Mouse (Mus musculus): ENCODE data around the gene Galnt18. TPM values are rescaled to one million over a fixed set of nuclear protein-coding genes. Genes with fewer than 3 reads are reported as not detected.
A peak's percentile ranks its signal among the peaks of the same experiment; 100 is the strongest.

Gene Galnt18
- polyA plus RNA-seq, 1 experiment from 2014 or later: 35.6 TPM

DNA sequence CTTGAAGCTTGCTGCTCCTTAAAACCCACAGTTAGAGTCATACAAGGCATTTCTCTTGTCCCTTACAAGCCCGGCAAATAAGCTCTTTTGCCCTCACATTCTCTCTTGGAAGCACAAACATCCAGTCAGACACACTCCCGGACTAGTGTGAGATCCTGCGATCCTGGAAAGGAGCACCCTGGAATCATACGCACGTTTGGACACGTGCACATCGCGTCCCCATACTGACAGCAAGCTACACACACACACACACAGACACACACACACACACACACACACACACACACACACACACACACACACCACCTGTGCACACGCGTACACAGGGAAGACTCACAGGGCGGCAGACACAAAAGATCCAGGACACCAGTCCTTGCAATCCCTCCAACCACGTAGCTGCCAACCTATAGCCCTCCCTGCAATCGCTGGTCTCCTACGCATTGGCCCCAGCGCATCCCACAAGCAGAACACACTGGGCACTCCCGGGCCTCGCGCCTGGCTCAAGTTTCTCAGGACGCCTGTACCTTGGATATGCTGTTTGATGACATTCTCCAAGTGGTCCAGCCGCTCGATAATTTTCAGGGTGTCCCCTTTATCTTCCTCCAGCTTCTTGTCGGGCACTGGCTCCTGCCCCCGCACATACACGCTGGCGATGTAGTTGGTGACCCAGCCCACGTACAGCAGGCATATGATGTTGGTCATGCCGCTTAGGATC, 831 bp downstream of the Galnt18 start:
- peak overlapping the region; percentile 82 for H3K9ac ChIP-seq (ENCODE audit: low read length)
- no peaks in the 10 kb centered on the region for H3K9me3 ChIP-seq (replicated peaks; ENCODE audit: control insufficient read depth, low read length)
- 14% methylated on average over 27 of the region's 27 CpGs for WGBS
- H3K27me3 ChIP-seq (ENCODE audit: control insufficient read depth, insufficient read depth, low read length): no peaks in the 10 kb centered on the region
- ATAC-seq (ENCODE audit: insufficient read depth, low FRiP score): no peak
- H3K27ac ChIP-seq (ENCODE audit: low read length): peak overlapping the region; percentile 51
- H3K4me2 ChIP-seq (ENCODE audit: low read depth, low read length): peak overlapping the region; percentile 94
- H3K4me3 ChIP-seq (replicated peaks; ENCODE audit: low read length): peak overlapping the region; percentile 70
- H3K36me3 ChIP-seq (ENCODE audit: control insufficient read depth, insufficient read depth, low read length): no peaks in the 10 kb centered on the region
- peaks cover 3% of the 10 kb centered on the region; the same call in 1 of the 2 replicates for H3K4me1 ChIP-seq (ENCODE audit: control insufficient read depth, insufficient read depth, low read length)

DNA sequence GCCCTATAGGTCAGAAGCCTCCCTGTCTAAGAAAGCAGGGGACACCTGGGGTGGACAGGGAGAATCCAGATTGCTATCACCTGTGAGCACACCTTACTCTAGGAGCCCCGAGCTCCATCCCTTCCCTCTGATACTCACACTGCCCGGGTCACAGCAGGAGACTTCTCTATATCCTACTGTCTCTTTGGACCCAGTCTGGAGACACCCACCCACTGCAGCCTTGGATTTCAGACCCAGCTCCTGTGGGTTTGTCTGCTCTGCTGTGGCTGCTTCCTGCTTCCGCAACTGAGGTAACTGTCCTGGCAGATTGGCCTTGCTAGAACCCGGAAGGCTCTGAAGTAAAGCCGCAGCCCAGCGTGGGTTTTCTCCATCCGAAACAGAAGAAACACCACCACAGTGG, 1.6 kb downstream of the Galnt18 start:
- 70% methylated on average over 7 of the region's 7 CpGs for WGBS
- peak overlapping the region; percentile 94 for H3K4me2 ChIP-seq (ENCODE audit: low read depth, low read length)
- no peak for ATAC-seq (ENCODE audit: insufficient read depth, low FRiP score)
- H3K4me3 ChIP-seq (replicated peaks; ENCODE audit: low read length): peak overlapping the region; percentile 70
- H3K36me3 ChIP-seq (ENCODE audit: control insufficient read depth, insufficient read depth, low read length): no peaks in the 10 kb centered on the region
- H3K9me3 ChIP-seq (replicated peaks; ENCODE audit: control insufficient read depth, low read length): no peaks in the 10 kb centered on the region
- peak overlapping the region; percentile 82 for H3K9ac ChIP-seq (ENCODE audit: low read length)
- H3K27ac ChIP-seq (ENCODE audit: low read length): no peak overlapping the region
- H3K27me3 ChIP-seq (ENCODE audit: control insufficient read depth, insufficient read depth, low read length): no peaks in the 10 kb centered on the region
- H3K4me1 ChIP-seq (ENCODE audit: control insufficient read depth, insufficient read depth, low read length): peaks cover 3% of the 10 kb centered on the region; the same call in 1 of the 2 replicates

DNA sequence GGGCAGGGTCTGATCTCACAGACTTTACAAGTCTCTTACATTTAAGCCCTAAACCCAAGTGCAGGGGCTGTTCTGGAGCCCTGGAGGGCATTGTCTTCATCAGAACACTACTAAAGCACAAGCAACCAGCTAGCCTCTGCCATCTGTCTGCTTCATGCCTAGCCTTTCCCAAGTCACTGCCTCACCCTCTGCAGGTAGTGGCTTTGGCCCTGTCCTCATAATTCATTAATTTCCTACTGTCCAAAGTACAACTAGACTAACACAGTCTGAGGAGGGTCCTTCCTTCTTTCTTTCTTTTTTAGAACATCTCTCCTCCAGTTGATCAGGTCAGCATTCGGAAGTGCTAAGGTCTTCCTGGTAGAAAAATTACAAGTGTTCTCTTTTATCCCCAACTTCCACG, 2.6 kb downstream of the Galnt18 start:
- H3K4me3 ChIP-seq (replicated peaks; ENCODE audit: low read length): peak overlapping the region; percentile 70
- no peaks in the 10 kb centered on the region for H3K9me3 ChIP-seq (replicated peaks; ENCODE audit: control insufficient read depth, low read length)
- H3K36me3 ChIP-seq (ENCODE audit: control insufficient read depth, insufficient read depth, low read length): no peaks in the 10 kb centered on the region
- no peak overlapping the region for H3K9ac ChIP-seq (ENCODE audit: low read length)
- ATAC-seq (ENCODE audit: insufficient read depth, low FRiP score): no peak
- WGBS: 74% methylated on average over 2 of the region's 2 CpGs
- peak overlapping the region; percentile 94 for H3K4me2 ChIP-seq (ENCODE audit: low read depth, low read length)
- no peak overlapping the region for H3K27ac ChIP-seq (ENCODE audit: low read length)
- no peaks in the 10 kb centered on the region for H3K27me3 ChIP-seq (ENCODE audit: control insufficient read depth, insufficient read depth, low read length)
- peaks cover 3% of the 10 kb centered on the region; the same call in 1 of the 2 replicates for H3K4me1 ChIP-seq (ENCODE audit: control insufficient read depth, insufficient read depth, low read length)

DNA sequence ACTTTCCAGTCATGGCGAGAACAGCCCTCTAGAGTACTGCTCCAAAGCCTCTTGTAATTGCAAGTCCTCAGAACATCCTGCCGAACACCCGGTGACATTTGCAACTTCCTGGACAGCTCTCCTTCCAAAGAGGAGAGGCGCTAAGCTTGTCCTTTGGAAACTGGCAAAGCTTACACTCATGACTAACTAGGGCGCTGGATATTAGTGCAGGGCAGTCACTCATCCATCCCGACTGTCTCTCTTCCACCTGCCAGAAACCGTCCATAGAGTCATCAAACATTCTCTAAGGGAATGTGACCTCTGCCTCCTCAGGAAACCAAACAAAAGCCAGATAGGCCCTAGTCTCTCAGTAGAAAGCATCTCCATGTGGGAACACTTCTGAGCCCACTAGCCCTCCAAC, 3.6 kb downstream of the Galnt18 start:
- Histone ChIP-seq H3K4me3 (replicated peaks; ENCODE audit: low read length) (peak overlapping the region; percentile 70), H3K27me3 (ENCODE audit: control insufficient read depth, insufficient read depth, low read length) (no peaks in the 10 kb centered on the region), H3K9me3 (replicated peaks; ENCODE audit: control insufficient read depth, low read length) (no peaks in the 10 kb centered on the region), H3K27ac (ENCODE audit: low read length) (no peak overlapping the region), H3K9ac (ENCODE audit: low read length) (no peak overlapping the region), H3K36me3 (ENCODE audit: control insufficient read depth, insufficient read depth, low read length) (no peaks in the 10 kb centered on the region), H3K4me2 (ENCODE audit: low read depth, low read length) (peak overlapping the region; percentile 94), H3K4me1 (ENCODE audit: control insufficient read depth, insufficient read depth, low read length) (peaks cover 2% of the 10 kb centered on the region; the same call in 1 of the 2 replicates)
- no peak for ATAC-seq (ENCODE audit: insufficient read depth, low FRiP score)
- whole genome bisulfite sequencing: 61% methylated on average over 7 of the region's 7 CpGs

DNA sequence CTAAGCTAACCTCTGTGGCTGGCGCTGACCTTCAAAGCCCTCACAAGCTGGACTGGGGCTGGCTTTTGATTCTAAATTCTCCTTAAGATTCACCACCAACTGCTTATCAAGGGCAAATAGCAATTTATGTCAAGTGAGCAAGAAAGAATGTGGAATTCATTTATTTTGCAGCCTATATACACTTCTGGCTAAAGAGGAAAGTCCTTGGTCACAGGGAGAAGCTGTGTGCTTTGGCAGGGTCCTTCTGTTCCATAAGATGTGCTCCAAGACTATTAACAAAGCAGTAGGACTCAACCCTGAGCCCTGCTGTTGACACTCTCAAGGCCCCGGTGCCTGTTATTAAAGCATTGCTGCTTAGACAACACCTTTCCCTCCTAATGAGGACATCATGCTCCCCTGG, 7.4 kb downstream of the Galnt18 start:
- Histone ChIP-seq H3K36me3 (ENCODE audit: control insufficient read depth, insufficient read depth, low read length) (no peaks in the 10 kb centered on the region), H3K4me3 (replicated peaks; ENCODE audit: low read length) (no peak overlapping the region), H3K27ac (ENCODE audit: low read length) (no peak overlapping the region), H3K9ac (ENCODE audit: low read length) (no peak overlapping the region), H3K27me3 (ENCODE audit: control insufficient read depth, insufficient read depth, low read length) (no peaks in the 10 kb centered on the region), H3K9me3 (replicated peaks; ENCODE audit: control insufficient read depth, low read length) (no peaks in the 10 kb centered on the region), H3K4me2 (ENCODE audit: low read depth, low read length) (no peak overlapping the region), H3K4me1 (ENCODE audit: control insufficient read depth, insufficient read depth, low read length) (no peaks in the 10 kb centered on the region; the same call in 1 of the 2 replicates)
- 65% methylated on average over 2 of the region's 2 CpGs for WGBS
- ATAC-seq (ENCODE audit: insufficient read depth, low FRiP score): no peak

DNA sequence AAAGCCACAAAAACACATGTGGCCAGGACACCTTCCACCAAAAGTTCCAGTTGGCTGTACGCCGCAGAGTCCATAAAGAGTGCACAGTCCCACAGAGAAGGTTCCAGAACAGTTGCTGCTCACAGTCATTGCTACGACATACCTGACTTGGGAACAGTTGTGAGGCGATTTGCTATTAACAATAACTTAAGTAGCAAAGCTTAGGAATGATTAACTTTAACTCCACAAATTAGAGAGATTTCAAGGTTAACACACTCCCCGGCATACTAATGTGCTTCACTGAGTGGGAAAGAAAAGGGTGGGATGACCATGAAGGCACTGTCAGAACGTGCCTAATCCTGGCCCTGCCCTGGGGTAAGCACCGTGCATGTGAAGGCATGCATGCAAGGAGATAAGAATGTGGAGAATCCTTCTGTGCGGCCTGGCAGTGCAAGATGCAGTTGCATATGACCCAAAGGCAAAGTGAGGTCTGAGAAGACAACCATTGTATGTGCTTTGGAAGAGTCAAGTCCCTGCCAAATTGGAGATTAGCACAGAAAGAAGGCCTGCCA, 8.5 kb downstream of the Galnt18 start:
- ATAC-seq (ENCODE audit: insufficient read depth, low FRiP score): 0 out of 2 replicates have a peak, but pooled peaks have one; percentile 33

DNA sequence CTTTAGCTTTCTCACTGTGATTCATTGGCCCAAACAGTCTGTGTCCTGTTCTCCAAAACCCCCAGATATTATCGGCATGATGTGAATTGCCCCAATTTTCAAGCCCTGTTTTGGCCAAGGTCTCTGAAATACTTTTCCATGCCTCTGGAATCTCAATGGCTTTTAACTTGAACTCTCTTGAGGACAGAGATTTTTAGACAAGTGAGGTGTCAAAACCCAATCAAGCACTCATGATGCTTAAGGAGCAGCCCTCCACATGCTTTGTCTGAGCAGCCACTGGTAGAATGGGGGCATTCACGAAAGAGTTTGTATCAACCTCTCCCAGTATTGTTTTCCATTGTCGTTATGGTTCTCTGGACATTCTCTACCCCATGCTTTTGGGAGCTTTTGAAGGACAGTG, 9.2 kb downstream of the Galnt18 start:
- H3K27me3 ChIP-seq (ENCODE audit: control insufficient read depth, insufficient read depth, low read length): no peaks in the 10 kb centered on the region
- H3K9me3 ChIP-seq (replicated peaks; ENCODE audit: control insufficient read depth, low read length): no peaks in the 10 kb centered on the region
- WGBS: 82% methylated on average over 3 of the region's 3 CpGs
- no peak overlapping the region for H3K4me3 ChIP-seq (replicated peaks; ENCODE audit: low read length)
- ATAC-seq (ENCODE audit: insufficient read depth, low FRiP score): no peak
- H3K4me2 ChIP-seq (ENCODE audit: low read depth, low read length): no peak overlapping the region
- H3K27ac ChIP-seq (ENCODE audit: low read length): no peak overlapping the region
- H3K36me3 ChIP-seq (ENCODE audit: control insufficient read depth, insufficient read depth, low read length): no peaks in the 10 kb centered on the region
- no peak overlapping the region for H3K9ac ChIP-seq (ENCODE audit: low read length)
- H3K4me1 ChIP-seq (ENCODE audit: control insufficient read depth, insufficient read depth, low read length): no peaks in the 10 kb centered on the region

More for the DNA sequence above, 8.5 kb downstream of the Galnt18 start:
- Histone ChIP-seq H3K4me1 (ENCODE audit: control insufficient read depth, insufficient read depth, low read length) (no peaks in the 10 kb centered on the region; the same call in 1 of the 2 replicates), H3K4me2 (ENCODE audit: low read depth, low read length) (no peak overlapping the region), H3K36me3 (ENCODE audit: control insufficient read depth, insufficient read depth, low read length) (no peaks in the 10 kb centered on the region), H3K27ac (ENCODE audit: low read length) (peak overlapping the region; percentile 64), H3K4me3 (replicated peaks; ENCODE audit: low read length) (no peak overlapping the region), H3K27me3 (ENCODE audit: control insufficient read depth, insufficient read depth, low read length) (no peaks in the 10 kb centered on the region), H3K9ac (ENCODE audit: low read length) (no peak overlapping the region), H3K9me3 (replicated peaks; ENCODE audit: control insufficient read depth, low read length) (no peaks in the 10 kb centered on the region)
- WGBS: 69% methylated on average over 8 of the region's 8 CpGs

DNA sequence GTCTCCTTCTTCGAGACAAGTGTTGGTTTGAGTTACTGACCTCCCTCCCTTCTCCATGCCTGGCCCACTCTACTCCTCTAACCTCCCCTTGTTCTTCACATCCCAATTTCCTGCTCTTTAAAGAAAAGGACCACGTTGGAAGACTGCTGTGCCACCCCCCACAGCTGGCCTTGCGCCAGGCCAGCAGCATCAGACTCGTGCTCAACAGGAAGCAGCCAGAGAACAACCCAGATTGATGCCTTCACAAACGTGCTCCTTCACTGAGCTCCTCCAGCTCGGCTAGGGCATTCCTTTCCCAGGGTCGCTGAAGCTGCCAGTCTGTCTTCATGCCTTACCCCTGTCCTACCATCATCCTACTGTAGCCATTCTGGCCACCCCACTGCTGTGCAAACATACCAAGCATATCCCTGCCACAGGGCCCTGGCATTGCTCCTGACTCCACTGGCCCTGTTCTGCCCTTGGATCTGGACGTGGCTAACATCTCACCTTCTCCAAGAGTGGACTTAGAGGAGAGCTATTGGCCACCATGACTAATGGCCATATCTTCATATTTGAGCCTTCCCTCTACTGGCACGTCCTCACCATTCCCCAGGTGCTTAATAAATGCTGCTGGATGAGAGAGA, 13.5 kb downstream of the Galnt18 start:
- Histone ChIP-seq H3K27me3 (ENCODE audit: control insufficient read depth, insufficient read depth, low read length) (no peaks in the 10 kb centered on the region), H3K4me2 (ENCODE audit: low read depth, low read length) (no peak overlapping the region), H3K9ac (ENCODE audit: low read length) (no peak overlapping the region), H3K27ac (ENCODE audit: low read length) (no peak overlapping the region), H3K9me3 (replicated peaks; ENCODE audit: control insufficient read depth, low read length) (no peaks in the 10 kb centered on the region), H3K4me1 (ENCODE audit: control insufficient read depth, insufficient read depth, low read length) (no peaks in the 10 kb centered on the region), H3K4me3 (replicated peaks; ENCODE audit: low read length) (no peak overlapping the region), H3K36me3 (ENCODE audit: control insufficient read depth, insufficient read depth, low read length) (no peaks in the 10 kb centered on the region)
- ATAC-seq (ENCODE audit: insufficient read depth, low FRiP score): no peak
- WGBS: 57% methylated on average over 9 of the region's 9 CpGs

DNA sequence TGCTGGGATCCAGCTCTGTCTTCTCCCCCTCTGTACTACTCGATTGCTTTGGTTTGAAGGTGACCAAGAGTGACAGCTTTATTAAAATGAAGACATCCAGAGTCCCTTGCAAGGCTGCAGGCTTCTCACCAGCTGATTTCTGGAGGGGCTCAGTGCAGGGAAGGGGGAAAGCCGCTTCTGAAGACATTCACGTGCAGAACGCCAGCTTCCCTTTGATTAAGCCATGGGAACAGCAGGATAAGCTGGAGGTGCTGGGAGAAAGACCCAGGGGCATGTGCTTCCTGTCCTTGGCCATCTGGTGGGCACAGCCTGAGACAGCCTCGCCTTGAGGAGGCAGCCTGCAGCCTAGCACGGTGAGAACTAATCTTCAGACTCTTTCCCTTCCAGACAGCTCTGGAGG, 17.0 kb downstream of the Galnt18 start:
- 0 out of 2 replicates have a peak, but pooled peaks cover 3% of the 10 kb centered on the region for H3K4me1 ChIP-seq (ENCODE audit: control insufficient read depth, insufficient read depth, low read length)
- H3K9ac ChIP-seq (ENCODE audit: low read length): no peak overlapping the region
- 48% methylated on average over 6 of the region's 6 CpGs for WGBS
- no peaks in the 10 kb centered on the region for H3K27me3 ChIP-seq (ENCODE audit: control insufficient read depth, insufficient read depth, low read length)
- H3K4me3 ChIP-seq (replicated peaks; ENCODE audit: low read length): no peak overlapping the region
- H3K4me2 ChIP-seq (ENCODE audit: low read depth, low read length): no peak overlapping the region
- no peak overlapping the region for H3K27ac ChIP-seq (ENCODE audit: low read length)
- ATAC-seq (ENCODE audit: insufficient read depth, low FRiP score): no peak
- no peaks in the 10 kb centered on the region for H3K9me3 ChIP-seq (replicated peaks; ENCODE audit: control insufficient read depth, low read length)
- H3K36me3 ChIP-seq (ENCODE audit: control insufficient read depth, insufficient read depth, low read length): no peaks in the 10 kb centered on the region
